Mouse (Mus musculus) lung, postnatal 0 days (tissue): ENCODE measurements at regions not wholly inside any gene's neighbourhood (a gene's known extent, or its start where the extent isn't known, plus 50 kb on each side); places are given as distances from the start of the nearest gene placed in this dataset.

ENCODE experiments used
- CTCF ChIP-seq: IDR thresholded peaks from 2 replicates; pipeline ENCODE4 v1.5.1; 2016; ENCODE audit warnings: antibody characterized with exemption, mild to moderate bottlenecking
- EP300 ChIP-seq: IDR thresholded peaks from 2 replicates; pipeline ENCODE4 v1.6.1; 2016; ENCODE audit warnings: antibody characterized with exemption, mild to moderate bottlenecking, control low read depth

DNA sequence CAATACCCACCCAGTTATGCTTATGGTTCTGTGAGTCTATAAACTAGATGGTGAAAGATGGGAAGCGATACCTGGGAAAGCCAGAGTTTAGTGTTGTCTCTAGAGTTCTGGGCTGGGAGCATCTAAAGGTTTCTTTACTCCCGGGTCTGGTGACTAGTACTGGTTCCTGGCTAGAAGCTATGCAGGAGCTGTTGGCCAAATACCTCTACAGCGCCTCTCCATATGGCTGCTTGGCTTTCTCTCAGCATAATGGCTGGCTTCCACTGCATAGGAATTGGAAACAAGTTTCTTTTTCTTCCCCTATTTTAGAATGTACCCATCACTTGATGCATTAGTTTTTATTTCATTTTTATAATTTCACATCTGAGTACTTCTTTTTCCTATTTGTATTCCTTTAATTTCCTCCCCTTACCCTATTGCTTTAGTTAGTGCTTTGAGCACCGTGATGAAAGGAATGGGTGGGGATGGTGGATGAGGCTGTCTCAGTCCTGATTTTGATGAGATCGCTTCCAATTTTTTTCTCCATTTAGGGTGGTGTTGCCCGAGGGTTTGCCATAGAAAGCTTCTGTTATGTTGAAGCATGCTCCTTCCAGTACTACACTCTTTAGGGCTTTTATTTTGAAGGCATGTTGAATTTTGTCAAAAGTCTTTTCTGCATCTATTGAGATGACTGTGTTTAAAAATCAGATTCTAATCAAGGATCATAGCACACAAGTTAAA, 71.5 kb upstream of the Fmo9 start:
- TF ChIP-seq CTCF (no peak), EP300 (no peak)
